Mouse (Mus musculus) lung, embryonic 14.5 days (tissue): Measurements from ENCODE around the gene Tspan14. TPM values are rescaled to one million over a fixed set of nuclear protein-coding genes. Genes with fewer than 3 reads are reported as not detected.

Experiments used
- ATAC-seq: fragments of 200-750 bp; cut with Nextera tagmentation; 2 replicates; pipeline ENCODE4 v1.8.0; 2017; ENCODE audit warnings: mild to moderate bottlenecking, moderate TSS enrichment, moderate library complexity; ENCODE audit not compliant: insufficient read depth
- DNase-seq: peaks from one replicate; pipeline ENCODE4 v3.0.0-alpha.2; 2015
- H3K27ac ChIP-seq: fragments of 300-500 bp; sonication (generic); 2 replicates; pipeline ENCODE4 v1.5.1; 2014; ENCODE audit warnings: low read depth, mild to moderate bottlenecking, moderate library complexity
- H3K27me3 ChIP-seq: fragments of 300-500 bp; sonication (generic); 2 replicates; pipeline ENCODE4 v1.6.1; 2014; ENCODE audit warnings: low read length, control low read depth; ENCODE audit not compliant: insufficient read depth
- H3K36me3 ChIP-seq: fragments of 300-500 bp; sonication (generic); 2 replicates; pipeline ENCODE4 v1.6.1; 2014; ENCODE audit warnings: control low read depth; ENCODE audit not compliant: insufficient read depth
- H3K4me1 ChIP-seq: fragments of 300-500 bp; sonication (generic); 2 replicates; pipeline ENCODE4 v1.6.1; 2014; ENCODE audit warnings: antibody characterized with exemption, control low read depth; ENCODE audit not compliant: insufficient read depth
- H3K4me2 ChIP-seq: fragments of 300-500 bp; sonication (generic); 2 replicates; pipeline ENCODE4 v1.6.1; 2014; ENCODE audit warnings: mild to moderate bottlenecking
- H3K4me3 ChIP-seq: fragments of 300-500 bp; sonication (generic); 2 replicates; pipeline ENCODE4 v1.5.1; 2014; ENCODE audit warnings: low read depth, low read length
- H3K9ac ChIP-seq: fragments of 300-500 bp; sonication (generic); 2 replicates; pipeline ENCODE4 v1.6.1; 2014
- H3K9me3 ChIP-seq: fragments of 300-500 bp; sonication (generic); 2 replicates; pipeline ENCODE4 v1.6.1; 2016; ENCODE audit warnings: low read depth, low read length, control low read depth
- CTCF ChIP-seq: IDR thresholded peaks from 2 replicates; pipeline ENCODE4 v1.5.1; 2016; ENCODE audit warnings: antibody characterized with exemption, low read depth
- WGBS: fragments of 180-500 bp; shearing (Covaris S2); extraction: QIAGEN DNeasy Blood & Tissue Kit; methylation state at CpG from one replicate; pipeline ENCODE4 v1.1.7; 2014; 5-methylcytosine and 5-hydroxymethylcytosine counted together
- polyA plus RNA-seq: library from polyadenylated mRNA; unstranded; fragments of >200 nt; fragmentation: Nextera tagmentation; extraction: Ambion mirVana; gene quantifications from 2 replicates; pipeline ENCODE4 v1.2.1, GENCODE M21; 2014

Tspan14 gene
- polyA plus RNA-seq, 1 experiment from 2014 or later, result 105 TPM

- WGBS, result 67% methylated on average over 8 of the region's 8 CpGs
- ATAC-seq (no peak), DNase-seq (no peak)
- Histone ChIP-seq H3K4me3 (no peak overlapping the region), H3K27me3 (no peaks in the 10 kb centered on the region), H3K27ac (no peak overlapping the region), H3K9ac (no peak overlapping the region), H3K9me3 (no peaks in the 10 kb centered on the region), H3K36me3 (no peaks in the 10 kb centered on the region), H3K4me2 (no peak overlapping the region), H3K4me1 (0 out of 2 replicates have a peak, but pooled peaks cover 3% of the 10 kb centered on the region)
- no peak for TF ChIP-seq CTCF
Measured at GRCm38 (mm10) chr14:40895681-40896080, 70.9 kb downstream of the Tspan14 start.

DNA sequence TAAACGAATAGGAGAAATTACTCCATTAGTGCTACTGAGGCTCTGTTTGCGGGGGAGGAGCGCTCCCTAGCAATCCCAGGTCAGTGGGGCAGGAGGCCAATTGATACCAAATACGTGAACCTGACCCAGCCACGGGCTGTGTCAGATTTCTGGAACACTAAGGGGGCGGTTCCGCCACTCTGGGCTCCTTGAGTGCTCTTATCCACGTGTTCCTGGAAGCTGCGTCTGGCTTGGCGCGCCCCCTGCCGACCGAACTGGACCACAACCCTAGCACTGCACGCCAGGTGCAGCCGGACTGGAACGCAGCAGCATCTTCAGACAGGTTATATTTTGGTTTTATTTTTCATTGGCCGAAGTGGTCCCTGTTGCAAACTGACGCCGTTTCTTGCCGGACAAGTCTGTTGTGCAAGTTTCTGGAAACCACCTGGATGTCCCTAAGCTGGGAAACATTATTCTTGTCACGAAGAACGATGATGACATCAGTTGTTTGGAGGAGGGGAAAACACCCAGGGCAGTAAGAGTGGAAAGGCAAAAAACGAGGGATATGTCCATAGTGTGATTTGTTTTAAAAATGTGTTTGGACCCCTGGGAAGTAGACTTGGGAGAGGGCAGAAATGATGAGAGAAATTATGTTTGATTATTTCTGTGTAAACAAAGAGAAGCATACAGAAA, 71.9 kb downstream of the Tspan14 start:
- ATAC-seq (peak; percentile 83), DNase-seq (peak; percentile 87)
- WGBS, result 9% methylated on average over 23 of the region's 23 CpGs

DNA sequence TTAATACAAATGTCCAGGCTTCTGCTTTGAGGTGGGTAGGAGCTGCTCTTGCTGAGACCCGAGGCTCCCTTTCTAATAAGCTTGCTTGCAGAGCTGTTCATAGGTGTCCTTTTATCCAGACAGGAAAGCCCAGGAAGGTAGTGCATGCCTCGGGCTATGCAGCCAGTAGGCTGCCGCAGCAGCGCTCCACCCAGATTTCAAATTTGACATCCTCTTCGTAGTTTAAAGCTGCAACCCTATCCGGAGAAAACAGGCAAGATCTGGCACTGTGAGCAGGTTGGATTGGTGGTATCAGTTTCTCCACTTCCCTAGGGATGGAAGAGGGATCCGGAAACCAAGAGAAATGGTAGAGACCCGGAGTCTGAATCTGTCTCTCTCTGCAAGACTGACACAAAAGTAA, 72.7 kb downstream of the Tspan14 start:
- no peak overlapping the region for H3K4me2 ChIP-seq
- DNase-seq (no peak), ATAC-seq (no peak)
- H3K36me3 ChIP-seq, result no peaks in the 10 kb centered on the region
- H3K9ac ChIP-seq, result no peak overlapping the region
- 68% methylated on average over 8 of the region's 8 CpGs for WGBS
- no peaks in the 10 kb centered on the region for H3K27me3 ChIP-seq
- H3K4me3 ChIP-seq, result no peak overlapping the region
- no peaks in the 10 kb centered on the region for H3K9me3 ChIP-seq
- no peak for TF ChIP-seq CTCF
- no peak overlapping the region for H3K27ac ChIP-seq
- H3K4me1 ChIP-seq, result 0 out of 2 replicates have a peak, but pooled peaks cover 3% of the 10 kb centered on the region

More for the DNA sequence above, 71.9 kb downstream of the Tspan14 start:
- Histone ChIP-seq H3K4me1 (0 out of 2 replicates have a peak, but pooled peaks cover 3% of the 10 kb centered on the region), H3K9me3 (no peaks in the 10 kb centered on the region), H3K4me3 (no peak overlapping the region), H3K4me2 (peak overlapping the region; percentile 53), H3K9ac (no peak overlapping the region), H3K27ac (no peak overlapping the region), H3K36me3 (no peaks in the 10 kb centered on the region), H3K27me3 (no peaks in the 10 kb centered on the region)
- TF ChIP-seq CTCF, result peak; percentile 95

DNA sequence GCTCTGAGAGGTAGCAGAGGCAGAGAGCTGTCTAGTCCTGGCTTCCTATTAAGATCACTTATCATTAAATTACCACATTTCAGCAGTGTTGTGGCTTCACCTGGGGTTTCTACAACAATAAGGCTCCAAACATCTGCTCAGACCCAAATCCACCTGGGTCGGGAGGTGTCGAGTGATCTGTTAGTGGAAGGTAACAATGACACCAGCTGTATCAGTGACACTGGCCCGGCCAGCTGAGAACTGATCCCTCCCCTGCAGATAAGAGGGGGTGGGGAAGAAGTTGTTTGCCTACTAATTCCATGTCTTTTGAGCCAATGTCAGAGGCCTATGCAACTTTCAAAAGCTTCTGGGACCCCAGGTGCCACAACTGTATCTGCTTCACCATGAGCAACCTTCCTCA, 73.4 kb downstream of the Tspan14 start, which contains the start of gene Sh2d4b:
Gene Sh2d4b (minus strand): TSS at position 71 of the 400 bp plus-strand sequence.
- 47% methylated on average over 3 of the region's 3 CpGs for WGBS
- Histone ChIP-seq H3K9me3 (no peaks in the 10 kb centered on the region), H3K4me1 (0 out of 2 replicates have a peak, but pooled peaks cover 3% of the 10 kb centered on the region), H3K4me2 (no peak within 1 kb of the TSS), H3K9ac (no peak within 1 kb of the TSS), H3K4me3 (no peak within 1 kb of the TSS), H3K36me3 (no peaks in the 10 kb centered on the region), H3K27ac (no peak within 1 kb of the TSS), H3K27me3 (no peaks in the 10 kb centered on the region)
- no peak for TF ChIP-seq CTCF
- DNase-seq (no peak), ATAC-seq (no peak)

DNA sequence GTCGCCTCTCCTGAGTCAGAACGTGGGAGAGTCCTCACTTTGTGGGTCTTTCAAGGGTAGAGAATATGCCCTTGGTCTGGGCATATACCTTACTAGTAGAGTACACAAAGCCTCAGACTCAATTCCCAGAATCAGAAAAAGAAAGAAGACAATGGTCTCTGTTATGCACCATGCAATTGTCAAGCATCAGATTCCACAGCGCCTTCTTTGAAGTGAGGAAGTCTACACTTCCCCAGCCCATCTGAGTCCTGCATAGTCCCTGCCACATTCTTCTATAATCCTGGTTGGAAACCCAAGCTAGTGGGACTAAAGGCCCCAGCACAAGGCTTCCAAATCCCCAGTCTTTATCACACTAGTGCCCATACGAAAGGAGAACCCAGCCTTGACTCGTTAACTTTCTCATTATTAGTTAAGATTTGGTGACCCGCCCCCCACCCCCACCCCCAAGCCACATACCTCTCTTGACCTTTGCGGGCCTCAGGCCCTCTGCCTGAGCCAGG, 74.2 kb downstream of the Tspan14 start:
- ATAC-seq (no peak), DNase-seq (no peak)
- Histone ChIP-seq H3K4me3 (no peak overlapping the region), H3K36me3 (no peaks in the 10 kb centered on the region), H3K9ac (no peak overlapping the region), H3K4me1 (0 out of 2 replicates have a peak, but pooled peaks cover 3% of the 10 kb centered on the region), H3K27ac (no peak overlapping the region), H3K4me2 (no peak overlapping the region), H3K9me3 (no peaks in the 10 kb centered on the region), H3K27me3 (no peaks in the 10 kb centered on the region)
- TF ChIP-seq CTCF, result no peak
- 81% methylated on average over 7 of the region's 7 CpGs for WGBS

DNA sequence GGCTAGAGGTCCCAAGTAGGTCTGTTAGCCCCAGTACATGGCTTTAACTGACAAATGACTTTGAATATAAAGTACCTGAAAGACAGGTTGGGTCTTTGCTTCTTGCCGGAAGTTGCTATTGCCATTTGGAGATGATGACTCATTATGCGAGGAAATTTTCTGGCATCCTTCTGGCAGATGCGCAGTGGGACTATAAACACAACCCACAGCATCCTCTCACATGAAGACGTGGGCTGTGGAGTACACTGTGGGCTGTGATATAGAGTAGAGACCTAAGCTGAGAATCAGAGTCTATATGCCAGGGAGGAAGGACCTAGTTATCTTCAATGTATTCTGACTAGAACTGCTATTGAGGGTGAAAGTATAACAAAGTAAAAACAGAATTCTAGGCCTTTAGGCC, 75.1 kb downstream of the Tspan14 start:
- ATAC-seq (no peak), DNase-seq (no peak)
- no peak overlapping the region for H3K4me2 ChIP-seq
- no peaks in the 10 kb centered on the region for H3K9me3 ChIP-seq
- 0 out of 2 replicates have a peak, but pooled peaks cover 3% of the 10 kb centered on the region for H3K4me1 ChIP-seq
- no peak overlapping the region for H3K27ac ChIP-seq
- no peak for TF ChIP-seq CTCF
- no peaks in the 10 kb centered on the region for H3K27me3 ChIP-seq
- no peak overlapping the region for H3K9ac ChIP-seq
- 92% methylated on average over 4 of the region's 4 CpGs for WGBS
- no peaks in the 10 kb centered on the region for H3K36me3 ChIP-seq
- H3K4me3 ChIP-seq, result no peak overlapping the region

DNA sequence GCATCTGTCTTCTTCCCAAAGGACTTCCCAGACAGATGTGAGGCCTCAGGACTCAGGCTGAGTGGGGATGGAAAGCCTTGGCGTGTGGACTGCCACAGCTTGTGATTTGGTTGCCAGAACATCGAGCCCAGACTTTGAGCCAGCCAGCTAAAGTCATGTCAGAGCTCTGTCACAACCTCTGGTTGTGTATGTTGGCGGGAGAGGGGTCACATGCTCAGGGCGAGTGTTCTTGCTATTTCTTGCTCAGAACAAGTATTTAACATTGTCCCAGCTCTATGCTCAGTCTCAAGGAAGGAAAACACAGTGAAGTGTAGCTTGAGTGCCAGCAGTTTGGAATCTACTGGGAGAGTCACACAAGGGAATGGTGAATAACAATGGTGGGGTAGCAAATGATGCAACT, 76.9 kb downstream of the Tspan14 start:
- ATAC-seq (no peak), DNase-seq (no peak)
- no peak overlapping the region for H3K4me3 ChIP-seq
- no peaks in the 10 kb centered on the region for H3K27me3 ChIP-seq
- no peak overlapping the region for H3K27ac ChIP-seq
- no peak for TF ChIP-seq CTCF
- H3K36me3 ChIP-seq, result no peaks in the 10 kb centered on the region
- no peaks in the 10 kb centered on the region for H3K9me3 ChIP-seq
- no peak overlapping the region for H3K4me2 ChIP-seq
- 48% methylated on average over 4 of the region's 4 CpGs for WGBS
- 0 out of 2 replicates have a peak, but pooled peaks cover 3% of the 10 kb centered on the region for H3K4me1 ChIP-seq
- no peak overlapping the region for H3K9ac ChIP-seq
